Mouse (Mus musculus) ES-E14 (cell line): ENCODE measurements around the gene Usp48. TPM values are rescaled to one million over a fixed set of nuclear protein-coding genes. Genes with fewer than 3 reads are reported as not detected.

Source experiments
- DNase-seq: peaks from one replicate; pipeline ENCODE4 v3.0.0-alpha.2; 2013; ENCODE audit warnings: low read depth, low spot score
- H3K27ac ChIP-seq: 2 replicates; pipeline ENCODE4 v1.5.1; 2012; ENCODE audit warnings: low read depth, mild to moderate bottlenecking, low read length, moderate library complexity, mixed read lengths; ENCODE audit not compliant: poor library complexity, insufficient read depth, severe bottlenecking
- H3K36me3 ChIP-seq: 2 replicates; pipeline ENCODE4 v1.6.1; 2012; ENCODE audit warnings: mild to moderate bottlenecking, low read length, moderate library complexity, mixed read lengths; ENCODE audit not compliant: control insufficient read depth, poor library complexity, insufficient read depth, severe bottlenecking
- H3K4me1 ChIP-seq, 2 experiments: fragments of 150-350 bp in 1 of 2; sonication (generic) in 1 of 2; 2 replicates each; pipeline ENCODE4 v1.6.1; 2012; ENCODE audit warnings: low read length in 2 of 2, mild to moderate bottlenecking in 1 of 2, mixed read lengths in 1 of 2; ENCODE audit not compliant: control insufficient read depth in 2 of 2, insufficient read depth in 2 of 2, poor library complexity in 1 of 2
- H3K4me3 ChIP-seq, 2 experiments: fragments of 150-350 bp in 1 of 2; sonication (generic) in 1 of 2; 2 replicates each; pipeline ENCODE4 v1.5.1; 2012; ENCODE audit warnings: low read length in 2 of 2, low read depth in 1 of 2, mild to moderate bottlenecking in 1 of 2, mixed read lengths in 1 of 2; ENCODE audit not compliant: insufficient read depth in 1 of 2, poor library complexity in 1 of 2, severe bottlenecking in 1 of 2
- H3K9ac ChIP-seq: 2 replicates; pipeline ENCODE4 v1.6.1; 2012; ENCODE audit warnings: low read depth, mild to moderate bottlenecking, low read length, mixed read lengths; ENCODE audit not compliant: poor library complexity, insufficient read depth, severe bottlenecking
- H3K9me3 ChIP-seq: fragments of 150-350 bp; sonication (generic); 2 replicates; pipeline ENCODE4 v1.6.1; 2012; ENCODE audit warnings: low read depth, mild to moderate bottlenecking, low read length; ENCODE audit not compliant: control insufficient read depth, insufficient read depth
- CHD2 ChIP-seq: IDR thresholded peaks from 2 replicates; pipeline ENCODE4 v1.6.1; 2014; ENCODE audit warnings: mild to moderate bottlenecking, low read depth, low read length, inconsistent platforms
- HCFC1 ChIP-seq: IDR thresholded peaks from 2 replicates; pipeline ENCODE4 v1.6.1; 2012; ENCODE audit warnings: low read length, inconsistent platforms, borderline replicate concordance; ENCODE audit not compliant: insufficient read depth
- MAFK ChIP-seq: IDR thresholded peaks from 2 replicates; pipeline ENCODE4 v1.6.1; 2014; ENCODE audit warnings: mild to moderate bottlenecking, low read depth, low read length, inconsistent platforms; ENCODE audit not compliant: insufficient read depth
- ZC3H11A ChIP-seq: IDR thresholded peaks from 2 replicates; pipeline ENCODE4 v1.6.1; 2012; ENCODE audit warnings: low read depth, mild to moderate bottlenecking, inconsistent platforms, low read length, borderline replicate concordance
- ZNF384 ChIP-seq: IDR thresholded peaks from 2 replicates; pipeline ENCODE4 v1.6.1; 2012; ENCODE audit warnings: low read depth, low read length, inconsistent platforms
- in situ Hi-C, 2 experiments: fragments of 600-800 bp; cut with MboI; formaldehyde crosslinking; loops; one replicate each; pipeline ENCODE4 v1.15.1; 2025; ENCODE audit warnings: low sequenced_read_pairs in 2 of 2, inconsistent platforms in 1 of 2; ENCODE audit not compliant: unreplicated experiment in 2 of 2
- total RNA-seq: library from RNA; depleted of rRNA; stranded (reverse); fragments of 300-350 nt; gene quantifications from 2 replicates; pipeline ENCODE4 v1.2.3, GENCODE M21; 2012

Gene Usp48
- total RNA-seq, 1 experiment, result 173 TPM

- TF ChIP-seq ZC3H11A (no peak), MAFK (no peak), ZNF384 (no peak), HCFC1 (no peak), CHD2 (no peak)
- no peak for DNase-seq
- H3K27ac ChIP-seq, result no peak overlapping the region
- H3K9me3 ChIP-seq, result no peaks in the 10 kb centered on the region
- no peak overlapping the region for H3K9ac ChIP-seq
- peaks cover 0 to 21% of the 10 kb centered on the region in 2 experiments; a peak in 3 of 4 replicates for H3K4me1 ChIP-seq
- no peaks in the 10 kb centered on the region for H3K36me3 ChIP-seq
- in situ Hi-C loops, result no loop called here
- H3K4me3 ChIP-seq, result no peak overlapping the region
Measured at GRCm38 (mm10) chr4:137695300-137695699, 101.7 kb downstream of the Usp48 start.

GRCm38 (mm10) chr4:137695900-137696299 is 102.3 kb downstream of the Usp48 start:
- no peak overlapping the region for H3K27ac ChIP-seq
- DNase-seq, result no peak
- H3K36me3 ChIP-seq, result no peaks in the 10 kb centered on the region
- H3K4me3 ChIP-seq, result no peak overlapping the region
- H3K4me1 ChIP-seq, result peaks cover 0 to 21% of the 10 kb centered on the region in 2 experiments; a peak in 3 of 4 replicates
- in situ Hi-C loops, result no loop called here
- no peak overlapping the region for H3K9ac ChIP-seq
- TF ChIP-seq MAFK, result no peak
- TF ChIP-seq HCFC1, result no peak
- no peak for TF ChIP-seq ZC3H11A
- TF ChIP-seq ZNF384, result no peak
- no peak for TF ChIP-seq CHD2
- no peaks in the 10 kb centered on the region for H3K9me3 ChIP-seq

GRCm38 (mm10) chr4:137697156-137697885 is 103.8 kb downstream of the Usp48 start:
- Histone ChIP-seq H3K27ac (no peak overlapping the region), H3K4me1 (peaks cover 0 to 22% of the 10 kb centered on the region in 2 experiments; a peak in 3 of 4 replicates), H3K4me3 (peak overlapping the region in 1 of 2 experiments; percentile 22; a peak in 1 of 4 replicates), H3K9me3 (no peaks in the 10 kb centered on the region), H3K9ac (no peak overlapping the region), H3K36me3 (no peaks in the 10 kb centered on the region)
- DNase-seq, result no peak
- TF ChIP-seq ZC3H11A, result no peak
- TF ChIP-seq ZNF384, result no peak
- no peak for TF ChIP-seq HCFC1
- no peak for TF ChIP-seq CHD2
- TF ChIP-seq MAFK, result no peak
- in situ Hi-C loops, result no loop called here

- H3K27ac ChIP-seq, result no peak overlapping the region
- H3K4me3 ChIP-seq, result no peak overlapping the region
- H3K4me1 ChIP-seq, result peaks cover 0 to 18% of the 10 kb centered on the region in 2 experiments; a peak in 3 of 4 replicates
- no peak for DNase-seq
- TF ChIP-seq HCFC1 (no peak), MAFK (no peak)
- no peaks in the 10 kb centered on the region for H3K36me3 ChIP-seq
- H3K9ac ChIP-seq, result no peak overlapping the region
- H3K9me3 ChIP-seq, result no peaks in the 10 kb centered on the region
- in situ Hi-C loops, result no loop called here
Measured at GRCm38 (mm10) chr4:137698076-137698985, 104.8 kb downstream of the Usp48 start.
